Mouse (Mus musculus) heart, embryonic 15.5 days (tissue): ENCODE data around the gene A630089N07Rik. TPM values are rescaled to one million over a fixed set of nuclear protein-coding genes. Genes with fewer than 3 reads are reported as not detected.

Experiments used
- ATAC-seq: fragments of 200-750 bp; cut with Nextera tagmentation; replicated peaks from 2 replicates; pipeline ENCODE4 v1.8.0; 2017; ENCODE audit warnings: low read depth, moderate TSS enrichment; ENCODE audit not compliant: insufficient number of reproducible peaks, insufficient read depth, low FRiP score
- H3K27ac ChIP-seq: fragments of 300-500 bp; sonication (generic); 2 replicates; pipeline ENCODE4 v1.5.1; 2015; ENCODE audit warnings: mild to moderate bottlenecking, inconsistent platforms
- H3K27me3 ChIP-seq: fragments of 300-500 bp; sonication (generic); 2 replicates; pipeline ENCODE4 v1.6.1; 2015; ENCODE audit warnings: inconsistent platforms
- H3K36me3 ChIP-seq: fragments of 300-500 bp; sonication (generic); 2 replicates; pipeline ENCODE4 v1.6.1; 2015; ENCODE audit warnings: mild to moderate bottlenecking, inconsistent platforms
- H3K4me1 ChIP-seq: fragments of 300-500 bp; sonication (generic); replicated peaks from 2 replicates; pipeline ENCODE4 v1.6.1; 2015; ENCODE audit warnings: inconsistent platforms
- H3K4me2 ChIP-seq: fragments of 300-500 bp; sonication (generic); 2 replicates; pipeline ENCODE4 v1.6.1; 2015; ENCODE audit warnings: inconsistent platforms, mild to moderate bottlenecking, moderate library complexity
- H3K4me3 ChIP-seq: fragments of 300-500 bp; sonication (generic); 2 replicates; pipeline ENCODE4 v1.5.1; 2015; ENCODE audit warnings: mild to moderate bottlenecking, inconsistent platforms
- H3K9ac ChIP-seq: fragments of 300-500 bp; sonication (generic); 2 replicates; pipeline ENCODE4 v1.6.1; 2015; ENCODE audit warnings: mild to moderate bottlenecking, inconsistent platforms
- H3K9me3 ChIP-seq: fragments of 300-500 bp; sonication (generic); replicated peaks from 2 replicates; pipeline ENCODE4 v1.6.1; 2016; ENCODE audit warnings: inconsistent platforms
- WGBS: fragments of 180-500 bp; shearing (Covaris S2); methylation state at CpG from one replicate; pipeline ENCODE4 v1.1.7; 2015; ENCODE audit warnings: mixed read lengths; 5-methylcytosine and 5-hydroxymethylcytosine counted together
- polyA plus RNA-seq: library from polyadenylated mRNA; unstranded; fragments of >200 nt; fragmentation: Nextera tagmentation; extraction: Ambion mirVana; gene quantifications from 2 replicates; pipeline ENCODE4 v1.2.1, GENCODE M21; 2015

Gene A630089N07Rik
- polyA plus RNA-seq, 1 experiment from 2014 or later: 8.2 TPM

DNA sequence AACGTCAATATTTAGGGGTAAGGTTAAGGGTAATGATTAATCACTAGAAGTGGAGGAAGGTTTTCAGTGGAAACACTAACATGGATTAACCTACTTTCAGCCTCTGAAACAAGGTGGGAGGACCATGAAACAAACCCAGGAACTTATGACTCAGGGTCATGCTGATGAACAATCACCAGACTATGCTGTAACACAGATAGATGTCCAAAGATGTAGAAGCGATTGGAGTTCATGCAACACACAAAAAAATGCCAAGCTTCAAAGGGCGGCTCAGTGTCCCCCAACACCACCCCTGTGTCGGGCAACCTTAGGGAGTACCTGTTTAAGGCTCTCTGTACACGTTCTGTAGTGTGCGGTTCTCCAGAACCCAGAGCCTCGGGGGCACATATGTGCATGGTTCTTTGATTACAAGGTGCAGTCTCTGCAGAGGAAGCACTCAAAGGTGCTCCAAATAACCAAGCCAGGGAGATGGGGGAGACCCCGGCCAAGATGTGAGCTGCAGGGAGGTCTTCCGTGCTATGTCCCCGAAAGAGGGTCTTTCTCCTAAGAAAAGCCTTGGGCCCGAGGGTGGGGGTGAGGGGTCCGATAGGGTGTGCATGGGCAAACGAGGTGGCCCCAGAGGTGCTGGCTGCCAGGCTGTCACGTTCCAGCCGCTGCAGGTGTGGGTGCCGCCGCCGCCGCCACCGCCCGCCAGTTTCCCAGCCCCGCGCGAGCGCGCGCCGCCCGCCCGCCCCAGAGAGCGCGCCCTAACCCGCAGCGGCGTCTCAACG is 120.7 kb downstream of the A630089N07Rik start:
- 6% methylated on average over 35 of the region's 36 CpGs for WGBS
- Histone ChIP-seq H3K27me3 (no peaks in the 10 kb centered on the region), H3K4me2 (peak overlapping the region; percentile 81), H3K4me1 (peaks cover 29% of the 10 kb centered on the region), H3K27ac (peak overlapping the region; percentile 97), H3K36me3 (no peaks in the 10 kb centered on the region), H3K9me3 (no peaks in the 10 kb centered on the region), H3K4me3 (peak overlapping the region; percentile 89), H3K9ac (peak overlapping the region; percentile 83)
- ATAC-seq: no peak

DNA sequence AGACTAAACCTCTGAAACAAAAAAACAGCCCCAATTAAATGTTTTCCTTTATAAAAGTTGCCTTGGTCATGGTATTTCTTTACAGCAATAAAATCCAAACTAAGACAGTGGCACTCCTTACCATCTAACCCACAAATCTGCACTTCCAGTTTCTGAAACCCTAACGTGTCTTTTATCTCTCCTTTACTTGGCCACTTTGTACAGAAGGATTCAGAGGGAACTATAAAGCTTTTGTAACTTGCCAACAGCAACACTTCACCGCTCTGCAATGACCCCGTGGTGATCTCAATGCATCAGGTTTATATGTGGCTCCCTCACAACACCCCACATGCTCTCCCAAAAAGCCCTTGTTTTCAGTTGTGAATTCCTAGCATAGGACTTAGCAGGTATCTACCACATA is 121.9 kb downstream of the A630089N07Rik start:
- ATAC-seq: no peak
- Histone ChIP-seq H3K27me3 (0 out of 2 replicates have a peak, but pooled peaks cover 6% of the 10 kb centered on the region), H3K36me3 (no peaks in the 10 kb centered on the region), H3K4me2 (no peak overlapping the region), H3K9ac (no peak overlapping the region), H3K4me1 (peaks cover 31% of the 10 kb centered on the region), H3K9me3 (no peaks in the 10 kb centered on the region), H3K4me3 (no peak overlapping the region), H3K27ac (no peak overlapping the region)
- 80% methylated on average over 3 of the region's 3 CpGs for WGBS

DNA sequence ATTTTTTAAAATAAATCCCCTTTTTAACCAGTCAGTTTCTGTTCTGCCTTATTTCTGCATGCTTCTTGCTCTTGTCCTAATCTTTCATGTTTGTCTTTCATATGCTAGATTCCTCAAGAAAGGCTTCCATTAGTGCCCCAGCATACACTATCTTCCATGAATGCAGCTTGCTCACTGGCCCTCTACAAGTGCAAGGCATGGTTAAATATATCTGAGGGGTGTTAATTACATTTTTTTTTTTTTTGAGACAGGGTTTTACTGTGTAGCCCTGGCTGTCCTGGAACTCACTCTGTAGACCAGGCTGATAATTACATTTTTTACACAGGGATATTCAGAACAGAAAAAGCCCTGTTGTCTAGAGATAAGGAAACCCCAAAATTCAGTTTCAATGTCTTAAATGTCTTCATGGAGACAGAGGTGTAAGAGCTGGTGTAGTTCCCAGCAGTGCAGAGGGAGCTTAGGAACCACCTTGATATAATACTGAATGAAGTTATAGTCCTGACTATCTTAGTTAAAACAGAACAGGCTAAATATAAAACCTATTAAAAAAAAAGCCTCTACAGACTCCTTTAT is 123.8 kb downstream of the A630089N07Rik start:
- Histone ChIP-seq H3K27me3 (0 out of 2 replicates have a peak, but pooled peaks cover 8% of the 10 kb centered on the region), H3K36me3 (no peaks in the 10 kb centered on the region), H3K27ac (0 out of 2 replicates have a peak overlapping the region, but pooled peaks have one; percentile 73), H3K4me2 (peak overlapping the region; percentile 22; the same call in 1 of the 2 replicates), H3K9me3 (no peaks in the 10 kb centered on the region), H3K4me3 (no peak overlapping the region), H3K9ac (no peak overlapping the region), H3K4me1 (peaks cover 31% of the 10 kb centered on the region)
- no peak for ATAC-seq

DNA sequence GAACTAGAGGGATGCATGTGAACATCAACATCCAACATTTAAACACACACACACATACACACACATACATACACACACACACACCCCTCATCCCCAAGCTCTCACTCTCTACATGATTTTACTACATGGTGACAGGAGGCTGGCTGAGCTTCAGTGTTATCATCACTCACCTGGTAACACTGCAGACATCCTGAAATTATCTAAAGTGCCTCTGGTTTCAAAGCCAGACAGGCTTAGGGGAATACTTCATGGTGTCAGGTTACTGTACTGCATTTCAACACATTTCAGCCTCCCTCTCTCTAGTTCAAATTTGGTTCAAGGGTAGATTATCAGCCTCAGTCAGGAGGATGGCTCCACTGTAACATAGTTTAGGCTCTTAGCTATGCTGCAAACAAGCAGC is 124.6 kb downstream of the A630089N07Rik start:
- Histone ChIP-seq H3K4me2 (peak overlapping the region; percentile 22; the same call in 1 of the 2 replicates), H3K27me3 (0 out of 2 replicates have a peak, but pooled peaks cover 8% of the 10 kb centered on the region), H3K9ac (no peak overlapping the region), H3K4me1 (peaks cover 26% of the 10 kb centered on the region), H3K36me3 (peaks cover 1% of the 10 kb centered on the region; the same call in 1 of the 2 replicates), H3K4me3 (no peak overlapping the region), H3K27ac (peak overlapping the region; percentile 73), H3K9me3 (no peaks in the 10 kb centered on the region)
- ATAC-seq: peak; percentile 53

DNA sequence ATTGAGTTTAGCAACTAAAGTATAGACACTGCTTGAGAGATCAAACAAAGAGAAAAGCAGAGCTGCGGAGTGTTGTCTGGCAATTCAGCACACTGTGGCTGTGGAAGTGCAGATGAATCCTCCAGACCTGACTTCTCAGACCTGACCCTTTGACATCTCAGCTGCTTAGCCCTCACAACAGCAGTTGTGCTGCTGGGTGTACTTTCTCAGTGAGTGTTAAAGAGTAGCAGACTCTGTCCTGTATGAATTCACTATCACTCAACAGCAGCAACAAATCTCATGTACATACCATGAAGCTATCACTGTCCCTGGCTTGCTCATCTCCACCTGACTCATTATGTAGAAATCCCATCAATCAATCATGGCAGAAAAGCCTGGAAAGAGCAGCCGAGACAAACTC is 126.2 kb downstream of the A630089N07Rik start:
- H3K36me3 ChIP-seq: peaks cover 17% of the 10 kb centered on the region
- no peak for ATAC-seq

DNA sequence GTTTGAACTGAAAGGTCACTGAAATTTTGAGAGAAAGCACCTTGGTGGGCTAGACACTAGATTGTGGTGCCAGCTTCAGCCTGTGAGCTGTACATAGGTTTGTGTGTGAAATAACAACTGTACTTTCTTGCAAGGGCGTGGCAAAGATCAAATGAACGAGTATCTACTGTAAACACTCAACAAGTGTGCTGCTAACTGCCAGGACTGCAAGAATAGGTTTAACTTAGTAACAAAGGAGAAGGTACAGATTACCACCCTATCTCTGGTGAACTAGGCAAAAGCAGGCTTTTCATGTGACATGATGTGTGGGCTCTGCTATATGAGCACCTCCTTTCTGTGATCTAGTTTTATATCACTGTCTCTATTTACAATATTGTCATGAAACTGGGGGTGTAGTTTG is 128.9 kb downstream of the A630089N07Rik start:
- ATAC-seq: no peak
- H3K4me1 ChIP-seq: peaks cover 19% of the 10 kb centered on the region
- H3K9me3 ChIP-seq: no peaks in the 10 kb centered on the region
- H3K27ac ChIP-seq: no peak overlapping the region
- H3K27me3 ChIP-seq: peaks cover 22% of the 10 kb centered on the region
- H3K9ac ChIP-seq: no peak overlapping the region
- no peak overlapping the region for H3K4me3 ChIP-seq
- H3K36me3 ChIP-seq: peaks cover 33% of the 10 kb centered on the region
- 82% methylated on average over 2 of the region's 2 CpGs for WGBS
- no peak overlapping the region for H3K4me2 ChIP-seq

More for the DNA sequence above, 126.2 kb downstream of the A630089N07Rik start:
- Histone ChIP-seq H3K4me3 (no peak overlapping the region), H3K4me1 (peaks cover 26% of the 10 kb centered on the region), H3K27ac (no peak overlapping the region), H3K9ac (no peak overlapping the region), H3K27me3 (peaks cover 17% of the 10 kb centered on the region; the same call in 1 of the 2 replicates), H3K9me3 (no peaks in the 10 kb centered on the region), H3K4me2 (no peak overlapping the region)
- 82% methylated on average over 2 of the region's 2 CpGs for WGBS

DNA sequence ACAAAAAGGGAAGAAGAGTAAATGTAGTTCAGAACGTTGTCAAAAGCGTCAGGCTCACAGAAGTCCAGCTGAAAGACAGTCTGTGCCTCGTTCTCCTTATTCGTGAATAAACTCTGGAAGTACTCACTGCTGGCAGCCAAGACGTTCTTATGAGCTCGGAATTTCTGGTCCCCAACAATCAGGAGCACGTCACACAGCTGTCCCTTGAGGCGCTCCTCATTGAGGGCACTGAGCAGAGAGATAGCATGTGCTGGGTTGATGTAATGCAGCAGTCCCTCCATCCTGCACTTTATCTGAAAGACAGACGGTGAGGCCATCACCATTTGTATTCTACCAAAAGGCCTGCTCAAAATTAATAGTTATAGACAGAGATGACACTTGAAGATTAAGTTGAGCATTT is 129.4 kb downstream of the A630089N07Rik start:
- Histone ChIP-seq H3K36me3 (peaks cover 33% of the 10 kb centered on the region), H3K27ac (no peak overlapping the region)
- WGBS: 57% methylated on average over 9 of the region's 9 CpGs

DNA sequence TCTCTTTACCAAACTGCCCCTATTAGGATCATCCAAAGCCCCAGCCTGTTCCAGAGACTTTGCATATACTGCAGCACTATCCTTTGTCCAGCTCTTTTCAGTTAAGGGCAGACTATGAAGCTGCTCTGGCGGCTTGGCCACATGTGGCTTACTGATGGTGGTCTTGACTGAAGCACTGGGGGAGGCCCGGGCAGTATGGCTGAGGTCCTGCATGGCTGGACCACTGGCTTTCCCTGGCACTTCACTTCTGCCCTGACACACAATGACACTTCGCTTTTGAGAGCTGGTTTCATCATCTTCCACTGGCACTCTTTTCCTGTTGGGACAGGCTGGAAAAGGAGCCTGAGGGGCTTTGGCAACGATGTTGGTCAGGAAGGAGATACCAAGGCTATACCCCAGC is 129.9 kb downstream of the A630089N07Rik start:
- Histone ChIP-seq H3K4me1 (peaks cover 13% of the 10 kb centered on the region), H3K9me3 (no peaks in the 10 kb centered on the region), H3K36me3 (peaks cover 33% of the 10 kb centered on the region), H3K27me3 (peaks cover 22% of the 10 kb centered on the region), H3K4me3 (no peak overlapping the region), H3K27ac (no peak overlapping the region), H3K9ac (no peak overlapping the region), H3K4me2 (no peak overlapping the region)
- WGBS: 88% methylated on average over 4 of the region's 4 CpGs
- no peak for ATAC-seq

More for the DNA sequence above, 129.4 kb downstream of the A630089N07Rik start:
- H3K4me3 ChIP-seq: no peak overlapping the region
- H3K9me3 ChIP-seq: no peaks in the 10 kb centered on the region
- peaks cover 22% of the 10 kb centered on the region for H3K27me3 ChIP-seq
- H3K4me1 ChIP-seq: peaks cover 16% of the 10 kb centered on the region
- no peak overlapping the region for H3K4me2 ChIP-seq
- H3K9ac ChIP-seq: no peak overlapping the region
- no peak for ATAC-seq

Other genes starting within 250 kb of the A630089N07Rik start
- gene Prdm15, start 230.6 kb downstream of the A630089N07Rik start, polyA plus RNA-seq: 4.8 and 6.0 TPM in 2 replicates
- 15.2 and 18.5 TPM in 2 replicates for gene C2cd2, start 119.9 kb downstream of the A630089N07Rik start, polyA plus RNA-seq
- gene Zbtb21, start 119.8 kb downstream of the A630089N07Rik start, polyA plus RNA-seq: 6.4 and 7.4 TPM in 2 replicates
- gene B230307C23Rik, start 85.1 kb downstream of the A630089N07Rik start, polyA plus RNA-seq: 11.0 and 12.3 TPM in 2 replicates